Mouse (Mus musculus) frontal cortex, postnatal 36 days (tissue): Measurements from ENCODE around the gene Gja5.
A peak's percentile ranks its signal among the peaks of the same experiment; 100 is the strongest.

Experiments
- DNase-seq, 2 experiments: peaks; one replicate each; pipeline ENCODE4 v3.0.0; 2022; ENCODE audit warnings: low spot score in 2 of 2

The Gja5 gene

GRCm38 (mm10) chr3:96936241-96936640, 31.7 kb downstream of the Gja5 start:
- peak in 1 of 2 experiments; percentile 14 for DNase-seq

DNA sequence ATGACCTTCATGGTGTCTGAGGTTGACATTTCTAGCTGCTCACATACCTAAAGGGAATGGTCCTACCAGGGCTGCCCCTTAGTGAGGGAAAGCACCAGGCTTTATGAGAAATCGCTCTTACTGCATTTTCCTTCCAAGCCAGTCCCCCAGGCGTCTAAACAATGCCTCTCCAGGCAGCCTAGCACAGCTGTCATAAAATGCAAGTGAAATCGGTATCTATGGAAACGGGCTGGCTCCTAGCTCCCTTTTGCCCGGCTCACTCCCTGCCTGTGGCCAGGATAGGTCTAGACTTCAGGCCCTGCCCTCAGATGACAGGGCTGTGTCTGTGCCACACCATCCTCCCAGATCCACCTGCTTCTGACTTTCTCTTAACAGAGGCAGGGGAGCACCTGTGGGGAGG, 33.1 kb downstream of the Gja5 start:
- DNase-seq = no peak

- peak; percentile 89 to 92 for DNase-seq
Measured at GRCm38 (mm10) chr3:96938738-96939137, 34.2 kb downstream of the Gja5 start.

DNA sequence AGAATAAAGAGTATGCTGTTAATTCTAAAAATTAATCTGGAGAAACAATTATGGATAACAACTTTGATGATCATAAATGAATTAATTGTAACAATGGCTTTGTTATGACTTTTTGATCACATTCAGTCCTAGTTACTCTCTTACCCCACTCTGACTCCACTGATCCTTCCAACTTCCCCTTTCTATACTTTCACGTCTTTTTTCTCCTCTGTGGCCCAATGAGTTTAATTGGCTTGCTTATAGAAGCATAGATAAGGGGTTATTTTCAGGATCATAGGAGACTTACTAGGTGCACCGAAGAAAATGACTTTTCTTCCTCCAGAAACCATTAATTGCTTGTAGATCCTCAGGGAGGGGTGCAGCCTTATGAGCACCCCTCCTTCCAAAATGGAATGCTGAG, 38.2 kb downstream of the Gja5 start:
- no peak for DNase-seq

GRCm38 (mm10) chr3:96953489-96954233, 49.2 kb downstream of the Gja5 start:
- no peak for DNase-seq

DNA sequence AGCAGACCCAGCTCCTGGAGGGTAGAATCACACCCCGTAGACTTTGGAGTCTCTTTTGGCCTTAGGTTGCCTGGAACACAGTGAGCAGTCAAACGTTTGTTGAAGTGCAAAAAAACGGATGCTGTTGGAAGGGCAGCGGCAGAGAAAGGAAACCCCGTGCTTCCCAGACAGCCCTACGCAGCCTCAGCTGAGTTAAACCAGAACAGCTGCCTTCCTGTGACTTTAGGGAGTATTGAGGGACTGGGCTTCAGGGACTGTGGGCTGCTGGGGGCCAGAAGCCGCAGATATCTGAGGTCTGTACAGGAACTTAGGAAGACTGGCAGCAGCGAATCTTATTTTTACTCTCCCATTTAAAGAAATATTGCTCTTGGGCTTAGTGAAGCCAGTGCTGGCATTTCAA, 56.1 kb downstream of the Gja5 start:
- no peak for DNase-seq

DNA sequence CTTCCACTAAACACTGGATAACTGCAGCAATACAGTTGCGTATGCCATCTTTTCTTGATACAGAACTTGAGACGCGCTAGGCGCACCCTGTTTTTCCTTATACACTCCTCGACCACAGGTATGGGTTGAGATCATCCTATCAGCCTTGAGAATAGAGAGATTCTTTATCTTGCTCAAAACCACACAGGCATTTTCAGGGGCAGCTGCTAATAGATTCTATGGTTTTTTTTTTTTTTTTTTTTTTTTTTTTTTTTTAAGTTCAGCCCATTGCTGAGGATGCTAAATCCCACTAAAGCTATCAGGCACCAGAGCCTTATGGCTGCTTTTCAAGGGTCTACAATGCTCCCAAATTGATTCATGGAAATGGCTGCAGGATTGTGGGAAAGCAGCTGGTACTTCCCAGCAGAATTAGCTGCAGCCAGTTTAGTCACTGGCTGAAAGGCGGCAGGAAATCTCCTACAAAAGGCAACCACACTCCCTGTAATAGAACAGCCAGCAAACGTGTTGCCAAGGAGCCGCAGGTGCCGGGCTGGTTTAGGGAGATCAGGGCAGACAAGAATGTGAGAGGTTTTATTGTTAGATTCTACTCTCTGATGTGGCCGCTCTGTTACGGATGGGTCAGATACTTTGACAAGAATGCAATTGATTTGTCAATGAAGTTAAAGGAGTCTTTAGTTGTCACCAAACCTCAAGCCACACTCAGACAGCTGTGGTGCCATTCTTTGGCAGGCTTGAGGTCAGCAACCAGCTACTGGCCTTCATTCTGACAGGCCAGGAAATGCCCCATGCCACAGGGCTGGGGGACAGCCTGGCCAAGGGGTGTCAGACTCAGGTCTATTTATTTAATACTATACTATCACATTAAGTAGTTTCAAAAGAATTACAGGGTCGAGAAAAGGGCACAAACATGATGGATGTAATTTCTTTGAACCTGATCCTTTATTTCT, 58.9 kb downstream of the Gja5 start:
- DNase-seq = peak in 1 of 2 experiments; percentile 9

DNA sequence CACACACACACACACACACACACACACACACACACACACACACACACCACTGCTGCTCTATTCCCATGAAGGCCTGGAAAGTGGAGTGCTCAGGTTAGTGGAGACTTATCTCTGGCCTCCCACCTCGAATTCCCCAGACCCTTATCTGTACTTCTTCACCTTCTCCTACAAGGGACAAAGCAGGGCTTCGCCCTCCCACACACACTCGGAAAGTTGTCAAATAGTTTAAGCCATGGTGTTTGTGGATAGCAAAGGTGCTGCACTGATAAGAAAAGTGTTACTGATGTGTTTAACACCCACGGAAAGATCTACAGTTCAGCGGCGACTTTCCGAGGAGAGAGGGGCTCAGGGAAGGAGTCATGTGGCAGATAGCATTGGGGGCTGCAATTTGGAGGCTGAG, 66.5 kb downstream of the Gja5 start:
- DNase-seq = no peak

- DNase-seq = no peak
Measured at GRCm38 (mm10) chr3:96974467-96974866, 70.0 kb downstream of the Gja5 start.

GRCm38 (mm10) chr3:96975628-96976027, 71.1 kb downstream of the Gja5 start:
- no peak for DNase-seq

GRCm38 (mm10) chr3:96977507-96977906, 73.0 kb downstream of the Gja5 start:
- DNase-seq = no peak

DNA sequence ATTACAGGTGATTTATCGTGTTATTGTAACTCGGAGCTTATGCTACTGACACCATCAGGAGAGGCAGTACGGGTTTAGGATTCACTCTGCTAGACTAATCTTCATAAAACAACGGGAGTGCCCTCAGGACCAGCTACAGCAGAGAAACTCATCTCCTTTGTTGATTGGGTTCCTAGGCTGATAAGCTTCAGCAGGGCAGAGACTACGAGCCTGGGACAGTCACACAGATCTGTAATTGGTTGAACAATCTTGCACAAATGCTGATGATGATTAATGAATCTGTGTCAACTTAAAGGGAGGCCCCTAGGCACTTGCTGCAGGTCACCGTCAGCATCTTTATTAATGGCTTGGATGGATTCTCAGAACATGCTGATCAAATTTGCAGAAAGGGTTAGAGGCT, 74.0 kb downstream of the Gja5 start:
- DNase-seq = no peak

DNA sequence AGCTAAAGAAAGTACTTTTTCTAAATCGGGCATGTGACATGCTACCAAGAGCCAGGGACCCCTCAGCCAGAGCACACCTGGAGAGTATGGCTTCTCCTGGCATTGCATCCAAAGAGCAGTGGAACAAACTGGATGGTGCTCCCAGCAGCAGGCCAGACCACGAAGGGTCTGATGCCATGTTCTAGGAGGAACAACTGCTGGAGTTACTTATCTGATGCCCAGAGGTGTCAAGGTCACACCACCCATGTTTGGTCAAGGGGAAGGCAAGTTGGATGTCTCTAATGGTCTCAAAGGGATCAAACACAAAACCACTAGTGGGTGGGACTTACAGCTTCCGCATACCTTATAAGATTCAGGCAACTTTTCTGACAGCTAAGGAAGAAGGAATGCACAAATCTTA, 74.5 kb downstream of the Gja5 start:
- DNase-seq = no peak

GRCm38 (mm10) chr3:96981833-96982232, 77.3 kb downstream of the Gja5 start:
- DNase-seq = no peak

- DNase-seq = no peak
Measured at GRCm38 (mm10) chr3:96982666-96983065, 78.2 kb downstream of the Gja5 start.

- DNase-seq = no peak
Measured at GRCm38 (mm10) chr3:96992526-96992925, 88.0 kb downstream of the Gja5 start.

DNA sequence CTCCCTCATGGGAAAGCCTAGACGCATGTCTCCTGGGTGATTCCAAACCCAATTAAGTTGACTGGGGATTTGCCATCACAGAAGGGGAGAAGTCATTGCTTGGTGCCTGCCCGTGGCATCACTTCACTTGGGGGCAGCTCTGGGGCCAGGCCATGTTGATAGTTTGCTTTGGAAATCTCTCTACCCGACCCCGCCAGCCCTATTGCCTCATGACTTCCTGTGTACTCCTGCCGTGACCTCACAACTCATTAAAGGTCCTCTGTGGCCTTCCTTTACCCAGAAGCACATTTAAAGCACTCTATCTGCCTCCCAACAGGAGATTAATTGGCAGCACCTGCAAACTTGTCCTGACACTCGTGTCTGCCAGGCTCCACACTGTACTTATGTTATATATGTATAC, 93.3 kb downstream of the Gja5 start:
- no peak for DNase-seq

GRCm38 (mm10) chr3:97003111-97003510, 98.6 kb downstream of the Gja5 start:
- DNase-seq = peak in 1 of 2 experiments; percentile 10

DNA sequence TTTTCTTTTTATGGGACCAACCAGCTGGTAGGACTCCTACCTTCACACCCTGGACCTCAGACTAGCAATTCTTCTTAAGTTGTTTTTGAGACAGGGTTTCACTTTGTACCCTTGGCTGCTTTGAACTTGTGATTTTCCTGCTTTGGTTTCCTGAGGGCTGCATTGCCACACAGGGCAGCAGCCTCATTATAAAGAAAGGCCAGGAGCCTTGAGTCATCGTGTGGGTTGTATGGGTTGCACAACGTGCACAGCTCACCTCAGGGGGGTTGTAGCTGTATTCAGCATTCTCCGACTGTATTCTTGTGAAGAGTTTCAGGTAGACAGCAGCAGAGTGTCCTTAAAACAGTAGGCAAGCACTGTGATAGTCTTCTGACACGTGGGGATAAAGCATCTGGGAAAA, 100.0 kb downstream of the Gja5 start:
- DNase-seq = no peak

DNA sequence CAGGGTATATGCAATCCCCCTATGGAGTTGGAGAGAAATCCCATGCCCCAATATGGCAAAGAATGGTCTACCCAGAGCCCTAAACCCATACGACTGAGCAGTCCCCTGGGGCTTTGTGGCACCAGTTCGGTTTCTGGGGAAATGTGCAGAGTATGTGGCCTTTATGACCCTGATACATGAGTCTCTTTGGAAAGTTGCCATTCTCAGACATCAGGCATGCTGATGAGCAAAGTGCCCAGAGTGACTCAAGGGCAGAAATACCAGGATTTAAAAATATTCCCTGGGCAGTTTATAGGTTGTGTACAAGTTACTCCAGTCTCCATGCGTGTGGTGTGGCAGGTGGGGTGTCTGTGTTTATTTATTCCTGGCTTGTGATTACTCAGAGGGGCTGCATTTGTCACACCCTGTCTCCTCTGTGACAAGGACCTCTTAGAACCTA, 102.5 kb downstream of the Gja5 start:
- no peak for DNase-seq

DNA sequence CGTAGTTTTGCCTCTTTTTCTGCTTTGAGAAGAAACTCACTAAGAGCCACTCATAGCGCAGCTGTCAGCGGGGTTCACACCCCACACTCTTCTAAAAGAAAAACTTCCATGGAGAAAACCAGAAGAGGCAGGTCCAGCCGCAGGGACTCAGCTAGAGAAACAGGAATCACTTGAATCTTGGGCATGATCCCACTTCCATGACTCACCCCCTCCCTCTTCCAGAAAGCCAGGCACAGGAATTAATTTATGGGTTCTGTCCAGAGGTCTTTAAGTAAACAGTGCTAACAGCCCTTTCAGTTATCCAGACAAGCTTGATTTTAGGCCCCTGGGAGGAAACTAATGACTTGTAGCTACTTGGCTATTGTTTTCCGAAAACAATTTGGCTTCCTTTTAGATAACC, 120.7 kb downstream of the Gja5 start:
- no peak for DNase-seq

DNA sequence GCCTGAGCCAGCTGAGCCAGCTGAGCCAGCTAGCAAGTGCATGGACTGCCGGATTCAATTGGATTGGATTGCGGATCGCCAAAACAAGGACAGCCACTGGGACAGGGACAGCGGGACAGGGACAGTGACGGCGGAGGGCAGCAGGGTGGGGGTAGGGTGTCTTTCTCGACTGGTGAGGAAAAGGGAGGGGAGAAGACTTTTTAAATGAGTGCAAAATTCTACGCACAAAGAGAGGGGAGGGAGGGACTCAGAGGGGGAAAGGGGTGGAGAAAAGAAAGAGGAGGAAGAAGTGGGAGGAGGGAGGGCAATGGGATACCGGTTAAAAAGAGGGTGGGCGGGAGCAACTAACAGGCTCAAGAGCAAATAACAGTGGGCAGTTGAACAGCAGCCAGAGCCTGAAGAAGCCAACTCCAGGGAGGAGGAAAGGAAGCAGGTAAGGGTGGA, 127.6 kb downstream of the Gja5 start:
- no peak for DNase-seq

- no peak for DNase-seq
Measured at GRCm38 (mm10) chr3:97035558-97035957, 131.1 kb downstream of the Gja5 start.
